Mouse (Mus musculus) cerebellum, adult 18-20 months (tissue): Measurements from ENCODE around the gene C1qtnf7.
A peak's percentile ranks its signal among the peaks of the same experiment; 100 is the strongest.

Source experiments
- DNase-seq, 2 experiments: peaks; one replicate each; pipeline ENCODE4 v3.0.0; 2021

The C1qtnf7 gene

GRCm38 (mm10) chr5:43541492-43541891 is 26.2 kb downstream of the C1qtnf7 start:
- DNase-seq = no peak

- DNase-seq = no peak
Measured at GRCm38 (mm10) chr5:43542246-43542845, 27.0 kb downstream of the C1qtnf7 start.

GRCm38 (mm10) chr5:43549951-43550350 is 34.6 kb downstream of the C1qtnf7 start:
- no peak for DNase-seq

GRCm38 (mm10) chr5:43550444-43550843 is 35.1 kb downstream of the C1qtnf7 start:
- DNase-seq = no peak

GRCm38 (mm10) chr5:43554871-43555270 is 39.5 kb downstream of the C1qtnf7 start:
- DNase-seq = no peak

- no peak for DNase-seq
Measured at GRCm38 (mm10) chr5:43555406-43555805, 40.1 kb downstream of the C1qtnf7 start.

- DNase-seq = no peak
Measured at GRCm38 (mm10) chr5:43557436-43557835, 42.1 kb downstream of the C1qtnf7 start.

GRCm38 (mm10) chr5:43561639-43562252 is 46.4 kb downstream of the C1qtnf7 start:
- DNase-seq = no peak

- no peak for DNase-seq
Measured at GRCm38 (mm10) chr5:43569720-43570359, 54.5 kb downstream of the C1qtnf7 start.

- peak; percentile 7 to 14 for DNase-seq
Measured at GRCm38 (mm10) chr5:43582876-43583275, 67.5 kb downstream of the C1qtnf7 start.

GRCm38 (mm10) chr5:43583326-43584120 is 68.2 kb downstream of the C1qtnf7 start:
- DNase-seq = no peak

GRCm38 (mm10) chr5:43584464-43584863 is 69.1 kb downstream of the C1qtnf7 start:
- no peak for DNase-seq

- DNase-seq = no peak
Measured at GRCm38 (mm10) chr5:43585406-43586245, 70.3 kb downstream of the C1qtnf7 start.

- no peak for DNase-seq
Measured at GRCm38 (mm10) chr5:43588791-43589439, 73.6 kb downstream of the C1qtnf7 start.

- DNase-seq = no peak
Measured at GRCm38 (mm10) chr5:43589440-43589830, 74.1 kb downstream of the C1qtnf7 start.

- no peak for DNase-seq
Measured at GRCm38 (mm10) chr5:43590311-43590731, 75.0 kb downstream of the C1qtnf7 start.

- no peak for DNase-seq
Measured at GRCm38 (mm10) chr5:43601601-43602000, 86.3 kb downstream of the C1qtnf7 start.

- no peak for DNase-seq
Measured at GRCm38 (mm10) chr5:43602518-43602917, 87.2 kb downstream of the C1qtnf7 start.

- no peak for DNase-seq
Measured at GRCm38 (mm10) chr5:43603559-43603958, 88.2 kb downstream of the C1qtnf7 start.

GRCm38 (mm10) chr5:43608073-43608472 is 92.7 kb downstream of the C1qtnf7 start:
- DNase-seq = no peak

GRCm38 (mm10) chr5:43609760-43610159 is 94.4 kb downstream of the C1qtnf7 start:
- DNase-seq = peak in 1 of 2 experiments; percentile 11
